Mouse (Mus musculus) MEL (cell line): ENCODE data around the gene Plcg2. TPM values are rescaled to one million over a fixed set of nuclear protein-coding genes. Genes with fewer than 3 reads are reported as not detected.

ENCODE experiments used
- DNase-seq: peaks from one replicate; pipeline ENCODE4 v3.0.0; 2011; ENCODE audit warnings: low read depth, low spot score
- H3K27ac ChIP-seq: 2 replicates; pipeline ENCODE4 v1.5.1; 2012; ENCODE audit warnings: low read depth, mild to moderate bottlenecking, control low read depth, low read length, moderate library complexity; ENCODE audit not compliant: control insufficient read depth
- H3K27me3 ChIP-seq, 2 experiments: fragments of 150-350 bp in 1 of 2; sonication (generic) in 1 of 2; 2 replicates each; pipeline ENCODE4 v1.6.1; 2012; ENCODE audit warnings: low read length in 2 of 2, mild to moderate bottlenecking in 2 of 2, improper control_type of control experiment in 1 of 2, moderate library complexity in 1 of 2; ENCODE audit not compliant: insufficient read depth in 2 of 2, control insufficient read depth in 1 of 2
- H3K36me3 ChIP-seq, 2 experiments: 2 replicates each; pipeline ENCODE4 v1.6.1; 2012 to 2014; ENCODE audit warnings: low read length in 2 of 2, improper control_type of control experiment in 1 of 2, inconsistent platforms in 1 of 2, mild to moderate bottlenecking in 1 of 2; ENCODE audit not compliant: insufficient read depth in 2 of 2, control insufficient read depth in 1 of 2
- H3K4me1 ChIP-seq, 2 experiments: fragments of 150-350 bp in 1 of 2; sonication (generic) in 1 of 2; 2 replicates each; pipeline ENCODE4 v1.6.1; 2012; ENCODE audit warnings: low read length in 2 of 2, improper control_type of control experiment in 1 of 2, mild to moderate bottlenecking in 1 of 2; ENCODE audit not compliant: insufficient read depth in 2 of 2, control insufficient read depth in 1 of 2
- H3K4me3 ChIP-seq, 2 experiments: fragments of 150-350 bp in 1 of 2; sonication (generic) in 1 of 2; 2 replicates each; pipeline ENCODE4 v1.5.1; 2012; ENCODE audit warnings: low read depth in 2 of 2, low read length in 2 of 2, mild to moderate bottlenecking in 2 of 2, moderate library complexity in 2 of 2, control low read depth in 1 of 2, improper control_type of control experiment in 1 of 2; ENCODE audit not compliant: control insufficient read depth in 1 of 2, insufficient read depth in 1 of 2
- H3K79me2 ChIP-seq: 2 replicates; pipeline ENCODE4 v1.6.1; 2012; ENCODE audit warnings: mild to moderate bottlenecking, low read length, moderate library complexity; ENCODE audit not compliant: control insufficient read depth, poor library complexity, insufficient read depth
- H3K9ac ChIP-seq: 2 replicates; pipeline ENCODE4 v1.6.1; 2012; ENCODE audit warnings: low read depth, mild to moderate bottlenecking, control low read depth, low read length, moderate library complexity; ENCODE audit not compliant: control insufficient read depth, poor library complexity, severe bottlenecking
- H3K9me3 ChIP-seq: fragments of 150-350 bp; sonication (generic); replicated peaks from 2 replicates; pipeline ENCODE4 v1.6.1; 2012; ENCODE audit warnings: mild to moderate bottlenecking, low read length, improper control_type of control experiment, moderate library complexity; ENCODE audit not compliant: insufficient read depth
- CHD1 ChIP-seq: IDR thresholded peaks from 2 replicates; pipeline ENCODE4 v1.6.1; 2012; ENCODE audit warnings: low read depth, mild to moderate bottlenecking, inconsistent platforms, low read length, improper control_type of control experiment
- CHD2 ChIP-seq: IDR thresholded peaks from 2 replicates; pipeline ENCODE4 v1.6.1; 2011; ENCODE audit warnings: low read length, improper control_type of control experiment
- CTCF ChIP-seq, 3 experiments: IDR thresholded peaks in 2 of 3; conservative IDR thresholded peaks in 1 of 3; 2 replicates each; pipeline ENCODE4 v1.5.1; 2011 to 2012; ENCODE audit warnings: low read length in 3 of 3, low read depth in 2 of 3, mild to moderate bottlenecking in 2 of 3, improper control_type of control experiment in 1 of 3, inconsistent platforms in 1 of 3, mixed read lengths in 1 of 3, moderate library complexity in 1 of 3; ENCODE audit not compliant: control insufficient read depth in 1 of 3, insufficient read depth in 1 of 3, poor library complexity in 1 of 3, severe bottlenecking in 1 of 3
- E2F4 ChIP-seq: IDR thresholded peaks from 2 replicates; pipeline ENCODE4 v1.6.1; 2011; ENCODE audit warnings: low read depth, low read length, improper control_type of control experiment, borderline replicate concordance
- EP300 ChIP-seq, 2 experiments: IDR thresholded peaks; 2 replicates each; pipeline ENCODE4 v1.6.1; 2011; ENCODE audit warnings: improper control_type of control experiment in 2 of 2, low read length in 2 of 2, low read depth in 1 of 2, mild to moderate bottlenecking in 1 of 2
- ETS1 ChIP-seq: IDR thresholded peaks from 2 replicates; pipeline ENCODE4 v1.6.1; 2012; ENCODE audit warnings: low read depth, mild to moderate bottlenecking, inconsistent platforms, low read length, improper control_type of control experiment, moderate library complexity
- GABPA ChIP-seq: IDR thresholded peaks from 2 replicates; pipeline ENCODE4 v1.6.1; 2012; ENCODE audit warnings: low read depth, mild to moderate bottlenecking, inconsistent platforms, low read length, improper control_type of control experiment, moderate library complexity
- GATA1 ChIP-seq: IDR thresholded peaks from 2 replicates; pipeline ENCODE4 v1.6.1; 2011; ENCODE audit warnings: low read depth, low read length, improper control_type of control experiment
- HCFC1 ChIP-seq: IDR thresholded peaks from 2 replicates; pipeline ENCODE4 v1.6.1; 2012; ENCODE audit warnings: low read depth, mild to moderate bottlenecking, inconsistent platforms, low read length, improper control_type of control experiment, moderate library complexity
- JUND ChIP-seq: IDR thresholded peaks from 2 replicates; pipeline ENCODE4 v1.6.1; 2011; ENCODE audit warnings: low read depth, mild to moderate bottlenecking, improper control_type of control experiment, low read length
- MAX ChIP-seq: IDR thresholded peaks from 2 replicates; pipeline ENCODE4 v1.6.1; 2011; ENCODE audit warnings: low read length, improper control_type of control experiment
- MAZ ChIP-seq: IDR thresholded peaks from 2 replicates; pipeline ENCODE4 v1.6.1; 2012; ENCODE audit warnings: low read depth, mild to moderate bottlenecking, inconsistent platforms, low read length, improper control_type of control experiment
- MXI1 ChIP-seq: IDR thresholded peaks from 2 replicates; pipeline ENCODE4 v1.6.1; 2011; ENCODE audit warnings: mild to moderate bottlenecking, low read depth, low read length, improper control_type of control experiment
- MYB ChIP-seq: IDR thresholded peaks from 2 replicates; pipeline ENCODE4 v1.6.1; 2011; ENCODE audit warnings: mild to moderate bottlenecking, low read depth, low read length, improper control_type of control experiment
- MYC ChIP-seq: IDR thresholded peaks from 2 replicates; pipeline ENCODE4 v1.6.1; 2011; ENCODE audit warnings: low read depth, mild to moderate bottlenecking, low read length, improper control_type of control experiment, moderate library complexity
- NELFE ChIP-seq: IDR thresholded peaks from 2 replicates; pipeline ENCODE4 v1.6.1; 2011; ENCODE audit warnings: low read depth, low read length, improper control_type of control experiment
- NRF1 ChIP-seq: IDR thresholded peaks from 2 replicates; pipeline ENCODE4 v1.6.1; 2014; ENCODE audit warnings: low read depth, mild to moderate bottlenecking, inconsistent platforms, low read length, improper control_type of control experiment, moderate library complexity; ENCODE audit not compliant: poor library complexity, insufficient read depth, severe bottlenecking
- POLR2A ChIP-seq, 2 experiments: IDR thresholded peaks; 2 replicates each; pipeline ENCODE4 v1.6.1; 2011 to 2012; ENCODE audit warnings: low read length in 2 of 2, mild to moderate bottlenecking in 2 of 2, control low read depth in 1 of 2, improper control_type of control experiment in 1 of 2, low read depth in 1 of 2, moderate library complexity in 1 of 2; ENCODE audit not compliant: control insufficient read depth in 1 of 2, insufficient read depth in 1 of 2, poor library complexity in 1 of 2
- POLR2AphosphoS2 ChIP-seq: IDR thresholded peaks from 2 replicates; pipeline ENCODE4 v1.6.1; 2011; ENCODE audit warnings: low read length, improper control_type of control experiment
- RCOR1 ChIP-seq: IDR thresholded peaks from 2 replicates; pipeline ENCODE4 v1.6.1; 2012; ENCODE audit warnings: low read depth, mild to moderate bottlenecking, inconsistent platforms, low read length, improper control_type of control experiment
- SIN3A ChIP-seq: IDR thresholded peaks from 2 replicates; pipeline ENCODE4 v1.6.1; 2012; ENCODE audit warnings: low read length, improper control_type of control experiment, inconsistent platforms
- SMC3 ChIP-seq: IDR thresholded peaks from 2 replicates; pipeline ENCODE4 v1.6.1; 2011; ENCODE audit warnings: low read depth, low read length, improper control_type of control experiment
- TAL1 ChIP-seq: IDR thresholded peaks from 2 replicates; pipeline ENCODE4 v1.6.1; 2012; ENCODE audit warnings: mild to moderate bottlenecking, inconsistent platforms, low read length, moderate library complexity, mixed read lengths
- TBP ChIP-seq: IDR thresholded peaks from 2 replicates; pipeline ENCODE4 v1.8.0; 2011; ENCODE audit warnings: low read depth, low read length, improper control_type of control experiment
- USF1 ChIP-seq: IDR thresholded peaks from 2 replicates; pipeline ENCODE4 v1.6.1; 2014; ENCODE audit warnings: low read depth, mild to moderate bottlenecking, inconsistent platforms, low read length, improper control_type of control experiment, moderate library complexity
- ZC3H11A ChIP-seq: IDR thresholded peaks from 2 replicates; pipeline ENCODE4 v1.6.1; 2012; ENCODE audit warnings: low read depth, mild to moderate bottlenecking, inconsistent platforms, low read length, improper control_type of control experiment
- ZKSCAN1 ChIP-seq: IDR thresholded peaks from 2 replicates; pipeline ENCODE4 v1.6.1; 2012; ENCODE audit warnings: low read depth, mild to moderate bottlenecking, inconsistent platforms, low read length, improper control_type of control experiment, moderate library complexity
- ZMIZ1 ChIP-seq: IDR thresholded peaks from 2 replicates; pipeline ENCODE4 v1.6.1; 2012; ENCODE audit warnings: low read depth, mild to moderate bottlenecking, inconsistent platforms, low read length, improper control_type of control experiment, moderate library complexity
- polyA plus RNA-seq, 2 experiments: library from polyadenylated mRNA; stranded (reverse) in 1 of 2; unstranded in 1 of 2; fragments of >175 nt in 1 of 2; fragments of >200 nt in 1 of 2; gene quantifications; 2 replicates each; pipeline versions ENCODE4 v1.2.1 to v1.2.4; 2012; ENCODE audit warnings: low replicate concordance in 2 of 2, low read depth in 1 of 2; ENCODE audit not compliant: insufficient read length in 2 of 2, insufficient read depth in 1 of 2, missing spikeins in 1 of 2
- total RNA-seq: library from RNA; depleted of rRNA; stranded (reverse); fragments of 300-350 nt; gene quantifications from 2 replicates; pipeline ENCODE4 v1.2.3, GENCODE M21; 2012

Plcg2 gene
- total and polyA plus RNA-seq, 3 experiments, result 21.0 to 78.7 (median 23.3) TPM

DNA sequence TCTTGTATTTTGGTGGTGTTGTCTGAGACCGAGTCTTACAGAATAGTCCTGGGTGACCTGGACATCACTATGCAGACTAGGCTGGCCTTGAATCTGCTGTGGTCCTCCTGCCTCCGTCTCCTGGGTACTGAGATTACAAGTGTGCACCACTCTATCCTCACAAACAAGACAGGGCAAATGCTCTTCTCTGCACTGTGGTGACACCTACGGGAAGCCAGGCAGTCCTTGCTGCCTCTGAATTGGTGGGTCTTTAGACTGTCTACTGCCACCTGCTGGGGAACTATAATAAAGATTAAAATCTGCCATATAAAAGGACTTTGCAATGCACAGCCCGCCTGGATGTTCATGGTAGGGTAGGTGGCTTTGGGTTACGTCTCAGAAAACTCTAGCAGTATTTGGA is 32.8 kb upstream of the Plcg2 start (continued):
- TF ChIP-seq NELFE (no peak), RCOR1 (no peak)

- Histone ChIP-seq H3K36me3 (no peaks in the 10 kb centered on the region; a peak in 1 of 4 replicates), H3K9me3 (no peaks in the 10 kb centered on the region), H3K4me3 (no peak overlapping the region), H3K79me2 (no peaks in the 10 kb centered on the region), H3K9ac (no peak overlapping the region), H3K4me1 (peaks cover 7 to 14% of the 10 kb centered on the region in 2 experiments; a peak in 3 of 4 replicates), H3K27ac (no peak overlapping the region), H3K27me3 (no peaks in the 10 kb centered on the region)
- no peak for DNase-seq
- TF ChIP-seq MXI1 (no peak), ZMIZ1 (no peak), JUND (no peak), GABPA (no peak), SMC3 (no peak), CHD1 (no peak), HCFC1 (no peak), POLR2AphosphoS2 (no peak), MYC (no peak), ETS1 (no peak), MAZ (no peak), GATA1 (no peak), SIN3A (no peak)
Observed at GRCm38 (mm10) chr8:117467466-117467865, 30.6 kb upstream of the Plcg2 start.

- H3K4me3 ChIP-seq, result peak overlapping the region; percentile 46 to 51
- no peak for TF ChIP-seq SIN3A
- TF ChIP-seq NRF1, result peak; percentile 65
- no peak for TF ChIP-seq MAX
- no peak for TF ChIP-seq TBP
- TF ChIP-seq ZKSCAN1, result no peak
- TF ChIP-seq CHD2, result no peak
- TF ChIP-seq GATA1, result 0 out of 2 replicates have a peak, but pooled peaks have one; percentile 27
- TF ChIP-seq ETS1, result peak; percentile 22; the same call in 1 of the 2 replicates
- 0 out of 2 replicates have a peak, but pooled peaks have one; percentile 28 for TF ChIP-seq TAL1
- no peak for TF ChIP-seq E2F4
- TF ChIP-seq POLR2AphosphoS2, result no peak
- no peak for TF ChIP-seq SMC3
- TF ChIP-seq MYB, result no peak
- TF ChIP-seq NELFE, result no peak
- no peak for TF ChIP-seq USF1
- TF ChIP-seq MAZ, result no peak
- no peak for TF ChIP-seq JUND
- no peak for TF ChIP-seq POLR2A (IDR thresholded peaks at IDR 0.05; ENCODE audit: control insufficient read depth in 1 of 2, insufficient read depth in 1 of 2, low read depth in 1 of 2, low read length in 2 of 2, poor library complexity in 1 of 2)
- no peak for TF ChIP-seq ZC3H11A
- no peak; a peak in 1 of 6 replicates for TF ChIP-seq CTCF (IDR thresholded peaks at IDR 0.05 in 2 of 3, conservative IDR thresholded peaks at IDR 0.05 in 1 of 3; ENCODE audit: control insufficient read depth in 1 of 3, insufficient read depth in 1 of 3, low read depth in 2 of 3, low read length in 3 of 3, poor library complexity in 1 of 3, severe bottlenecking in 1 of 3)
- TF ChIP-seq EP300 (IDR thresholded peaks at IDR 0.05; ENCODE audit: low read depth in 1 of 2, low read length in 2 of 2), result peak in 1 of 2 experiments; percentile 34; a peak in 2 of 4 replicates
Observed at GRCm38 (mm10) chr8:117469431-117470341, 28.4 kb upstream of the Plcg2 start.

More at GRCm38 (mm10) chr8:117469431-117470341, 28.4 kb upstream of the Plcg2 start:
- H3K79me2 ChIP-seq, result no peaks in the 10 kb centered on the region
- H3K4me1 ChIP-seq, result peaks cover 7 to 16% of the 10 kb centered on the region in 2 experiments; a peak in 3 of 4 replicates
- H3K9ac ChIP-seq, result peak overlapping the region; percentile 52
- no peaks in the 10 kb centered on the region; a peak in 1 of 4 replicates for H3K36me3 ChIP-seq
- H3K9me3 ChIP-seq, result no peaks in the 10 kb centered on the region
- H3K27me3 ChIP-seq, result no peaks in the 10 kb centered on the region
- H3K27ac ChIP-seq, result peak overlapping the region; percentile 65
- DNase-seq, result peak; percentile 77
